Mouse (Mus musculus): ENCODE data around the gene Gm5169.
"Not testable (repeated sequence)": the region's sequence is repeated elsewhere in the genome, so short reads cannot be mapped to it uniquely, and the experiment has no call there.

Gm5169 gene

DNA sequence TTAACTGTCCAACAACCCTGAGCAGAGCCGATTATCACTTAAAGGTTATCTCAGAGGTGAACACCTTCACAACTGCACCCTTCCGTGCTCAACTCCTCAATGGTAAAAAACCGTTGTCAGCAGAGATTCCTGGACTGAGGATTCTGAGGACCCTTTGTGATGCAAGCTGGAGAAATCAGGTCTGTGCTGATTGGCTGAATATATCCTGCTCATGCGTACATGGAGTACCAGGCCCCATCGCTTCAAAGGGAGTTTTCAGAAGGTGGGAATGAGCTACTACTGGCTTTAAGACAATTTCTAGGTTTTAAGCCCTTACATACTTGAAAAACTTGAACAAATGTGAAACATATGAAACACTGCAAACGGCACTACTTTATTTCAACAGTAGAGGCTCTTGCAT lies at the start of gene Gm5169:
Gm5169 (minus strand) TSS at position 101 of the 400 bp plus-strand sequence.
- DNase-seq (ENCODE audit: low read depth, low spot score), result not testable (repeated sequence)

DNA sequence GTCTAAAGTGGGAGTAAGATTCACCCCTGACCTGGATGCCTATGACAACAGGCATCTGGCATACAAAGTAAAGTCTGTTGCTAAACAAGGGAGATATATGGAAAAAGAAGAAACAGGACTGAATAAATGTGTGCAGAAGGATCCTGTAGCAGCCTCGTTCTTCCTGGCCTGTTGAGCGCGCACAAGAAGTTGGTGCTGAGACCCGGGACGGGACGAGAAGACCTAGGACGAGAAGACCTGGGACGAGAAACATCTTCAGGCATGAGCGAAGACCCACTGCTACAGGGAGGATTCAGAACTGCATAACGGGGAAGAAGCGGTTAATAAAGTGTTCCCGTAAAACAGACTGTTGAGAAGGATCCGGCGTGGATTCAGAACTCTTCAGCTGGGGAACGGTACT lies 46.2 kb upstream of the Gm5169 start:
- DNase-seq (ENCODE audit: low read depth, low spot score), result not testable (repeated sequence)

All from telencephalon, adult 2 months (tissue).